Mouse (Mus musculus): ENCODE measurements around the gene Mrap.

GRCm38 (mm10) chr16:90699390-90699789 is 38.6 kb upstream of the Mrap start:
- TF ChIP-seq CHD2 (IDR thresholded peaks at IDR 0.05; ENCODE audit: low read depth, low read length) (no peak), MAFK (IDR thresholded peaks at IDR 0.05; ENCODE audit: insufficient read depth, low read depth, low read length) (no peak), ZC3H11A (IDR thresholded peaks at IDR 0.05; ENCODE audit: borderline replicate concordance, low read depth, low read length) (no peak), ZNF384 (IDR thresholded peaks at IDR 0.05; ENCODE audit: low read depth, low read length) (no peak), HCFC1 (IDR thresholded peaks at IDR 0.05; ENCODE audit: borderline replicate concordance, insufficient read depth, low read length) (no peak)
